Mouse (Mus musculus): ENCODE measurements around the gene Iscu.

Iscu gene

DNA sequence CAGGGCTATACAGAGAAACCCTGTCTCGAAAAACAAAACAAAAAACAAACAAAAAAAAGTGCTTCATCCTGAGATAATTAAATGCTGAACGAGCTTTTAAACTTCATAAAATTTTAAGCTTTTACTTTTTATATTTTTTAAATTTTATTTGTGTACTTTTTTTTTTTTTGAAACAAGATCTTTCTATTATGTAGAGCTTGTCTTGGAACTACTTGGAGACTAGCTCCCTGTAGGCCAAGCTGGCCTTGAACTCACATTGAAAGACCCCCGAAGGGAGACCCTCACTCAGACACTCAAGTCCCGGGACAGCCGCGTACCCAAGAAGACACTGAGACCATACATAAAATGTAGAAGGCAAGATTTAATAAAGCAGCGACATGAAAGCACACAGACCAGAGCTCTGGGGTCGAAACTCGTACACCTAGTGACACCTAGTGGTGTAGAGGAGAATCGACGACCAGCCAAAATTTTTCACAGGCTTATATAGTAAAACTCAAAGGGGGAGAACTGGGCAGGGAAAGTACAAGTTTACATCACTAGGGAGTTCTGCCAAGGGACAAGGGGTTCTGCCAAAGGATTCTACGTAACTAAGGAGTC is 39.4 kb downstream of the Iscu start:
- in situ Hi-C loops (cut with MboI; ENCODE audit: low sequenced_read_pairs) = loop anchor here (5.0 to 25.0 kb wide), 2 partner anchors 35 to 450 kb away; partner anchors contain the start of gene Aym1

DNA sequence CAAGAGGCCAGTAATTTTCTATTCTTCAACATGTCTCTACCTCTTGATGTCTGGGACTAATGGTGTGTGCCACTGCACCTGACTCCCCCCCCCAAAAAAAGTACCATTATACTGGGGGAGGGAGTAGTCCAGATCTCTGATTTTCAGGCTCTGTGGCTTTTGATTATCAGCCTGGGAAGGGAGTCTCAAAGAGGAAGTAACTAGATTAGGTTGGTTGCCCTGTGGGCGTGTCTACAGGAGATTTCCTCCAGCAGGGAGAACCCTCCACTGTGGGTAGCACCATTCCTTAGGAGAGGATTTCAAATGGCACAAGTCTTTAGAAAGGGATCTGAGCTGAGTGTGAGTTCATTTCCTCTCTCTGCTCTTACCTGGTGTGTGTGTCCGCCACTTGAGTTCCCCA is 40.1 kb downstream of the Iscu start:
- in situ Hi-C loops (cut with MboI; ENCODE audit: low sequenced_read_pairs) = loop anchor here (5.0 to 25.0 kb wide), 2 partner anchors 35 to 450 kb away; partner anchors contain the start of gene Aym1

DNA sequence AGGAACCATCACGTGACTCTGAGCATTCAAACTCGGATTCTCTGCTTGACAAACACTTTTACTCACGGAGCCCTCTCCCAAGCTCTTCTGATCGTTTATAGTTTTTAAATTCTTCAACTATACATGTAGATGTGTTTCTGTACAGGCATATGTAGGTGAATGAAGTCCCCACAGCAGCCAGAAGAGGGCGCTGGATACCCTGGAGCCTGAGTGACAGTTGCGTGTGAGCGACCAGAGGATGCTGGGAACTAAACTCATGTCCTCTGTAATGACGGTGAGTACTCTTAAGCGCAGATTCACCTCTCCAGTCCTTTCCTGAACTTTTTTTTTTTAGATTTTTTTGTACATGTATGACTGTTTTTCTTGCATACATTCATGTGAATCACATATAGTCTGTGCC is 41.1 kb downstream of the Iscu start:
- in situ Hi-C loops (cut with MboI; ENCODE audit: low sequenced_read_pairs) = loop anchor here (5.0 to 25.0 kb wide), 2 partner anchors 36 to 451 kb away; partner anchors contain the start of gene Aym1

DNA sequence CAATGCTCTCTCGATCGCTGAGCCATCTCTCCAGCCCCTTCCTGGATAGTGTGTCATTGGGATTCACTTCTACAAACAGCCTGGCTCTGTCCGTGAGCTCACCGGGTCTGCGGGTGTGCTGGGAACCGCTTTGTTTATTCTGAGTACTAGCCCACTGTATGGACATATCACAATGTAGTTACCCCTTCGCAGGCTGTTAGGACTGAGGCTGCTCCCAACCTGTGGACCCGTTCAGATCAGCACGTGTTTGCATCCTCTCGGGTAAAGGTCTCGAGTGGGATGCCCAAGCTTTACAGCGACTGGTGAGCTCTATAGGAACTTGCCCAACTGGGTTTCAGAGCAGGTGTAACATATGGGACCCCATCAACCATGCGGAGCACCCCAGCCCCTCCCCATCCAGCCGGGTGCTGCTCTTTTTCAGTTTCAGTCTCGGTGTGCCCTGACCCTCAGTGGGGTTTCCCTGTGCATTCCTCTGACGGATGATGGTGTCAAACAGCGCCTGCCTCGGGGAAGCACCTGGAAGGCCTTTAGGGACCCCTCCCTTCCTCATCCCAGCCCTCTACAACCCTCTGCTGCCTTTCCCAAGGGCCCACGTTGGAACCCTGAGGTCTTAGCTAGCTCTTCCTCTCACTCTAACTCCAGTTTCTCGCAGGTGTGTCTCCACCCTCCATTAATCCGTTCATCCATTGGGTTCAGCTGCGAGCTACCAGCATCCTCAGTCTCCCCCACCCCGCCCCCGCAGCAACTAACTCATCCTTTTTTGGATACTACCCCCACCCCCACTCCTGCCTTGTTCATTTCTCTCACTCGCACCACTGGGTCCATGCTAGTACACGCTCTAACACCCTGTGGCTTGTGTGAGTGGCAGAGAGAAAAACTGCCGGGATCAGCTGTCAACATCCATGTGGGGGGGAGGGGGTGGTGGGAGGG is 41.8 kb downstream of the Iscu start:
- in situ Hi-C loops (cut with MboI; ENCODE audit: low sequenced_read_pairs) = loop anchor here (5.0 to 25.0 kb wide), 2 partner anchors 37 to 452 kb away; partner anchors contain the start of gene Aym1

DNA sequence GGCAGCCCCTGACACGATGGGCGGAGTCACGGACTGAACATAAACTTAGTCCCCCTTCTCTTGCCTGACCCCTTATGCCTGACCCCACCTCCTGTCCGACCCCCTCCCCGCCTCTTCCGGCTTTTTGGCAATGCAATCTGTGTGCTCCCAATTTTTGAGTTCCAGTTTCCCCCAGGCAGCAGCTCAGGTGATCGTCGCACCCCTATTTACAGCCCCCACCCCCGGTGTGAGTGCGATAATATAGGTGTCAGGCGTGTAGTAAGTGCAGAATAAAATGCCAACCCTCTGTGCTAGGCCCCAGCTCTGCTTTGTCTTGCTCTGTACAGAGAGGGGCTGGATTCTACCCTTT is 42.5 kb downstream of the Iscu start:
- in situ Hi-C loops (cut with MboI; ENCODE audit: low sequenced_read_pairs) = loop anchor here (25.0 kb wide), 1 partner anchor 453 kb away; the partner anchor contains the start of gene Aym1

DNA sequence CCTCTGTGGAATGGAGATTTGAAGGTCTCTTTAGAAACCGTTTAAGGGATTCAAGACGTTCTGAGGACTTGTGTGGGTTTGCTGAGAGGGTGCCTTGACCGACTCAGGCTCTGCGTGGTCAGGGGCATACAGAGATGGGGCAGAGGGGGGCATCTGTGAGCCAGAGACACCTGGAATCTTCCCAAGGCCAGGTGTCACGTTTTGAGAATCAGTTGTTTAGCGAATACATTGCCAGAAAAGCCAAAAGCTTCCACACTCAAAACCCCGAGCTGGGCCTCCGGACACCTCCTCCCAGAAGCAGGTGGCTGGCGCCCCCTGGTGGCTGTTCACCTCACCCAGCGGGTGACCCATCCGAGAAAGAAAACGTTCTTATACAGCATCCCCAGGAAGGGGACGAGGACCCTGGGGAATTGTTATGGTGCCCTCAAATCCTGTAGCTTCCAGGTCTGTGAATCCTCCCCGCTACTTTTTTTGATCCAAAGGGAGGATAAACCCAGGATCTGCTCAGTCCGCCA is 43.1 kb downstream of the Iscu start:
- in situ Hi-C loops (cut with MboI; ENCODE audit: low sequenced_read_pairs) = loop anchor here (25.0 kb wide), 1 partner anchor 453 kb away; the partner anchor contains the start of gene Aym1

DNA sequence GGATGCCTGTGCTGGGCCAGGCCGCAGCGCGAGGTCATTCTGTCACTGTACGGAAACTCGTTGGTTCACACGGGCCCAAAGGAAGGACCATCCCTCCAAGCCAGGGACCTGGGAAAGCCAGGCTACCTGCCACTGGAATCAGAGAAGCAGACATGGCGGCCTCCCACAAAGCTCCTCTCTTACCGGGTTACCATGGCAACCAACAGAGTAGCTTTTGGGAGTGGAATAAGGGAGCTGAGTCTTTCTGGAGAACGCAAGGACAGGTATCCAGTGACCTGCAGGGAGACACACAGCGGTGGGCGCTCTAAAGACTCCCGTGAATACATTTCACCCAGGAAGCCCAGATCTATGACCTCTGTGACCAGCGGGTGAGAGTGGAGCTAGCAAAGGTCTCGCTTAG is 46.0 kb downstream of the Iscu start:
- in situ Hi-C loops (cut with MboI; ENCODE audit: low sequenced_read_pairs) = loop anchor here (25.0 kb wide), 1 partner anchor 456 kb away; the partner anchor contains the start of gene Aym1

DNA sequence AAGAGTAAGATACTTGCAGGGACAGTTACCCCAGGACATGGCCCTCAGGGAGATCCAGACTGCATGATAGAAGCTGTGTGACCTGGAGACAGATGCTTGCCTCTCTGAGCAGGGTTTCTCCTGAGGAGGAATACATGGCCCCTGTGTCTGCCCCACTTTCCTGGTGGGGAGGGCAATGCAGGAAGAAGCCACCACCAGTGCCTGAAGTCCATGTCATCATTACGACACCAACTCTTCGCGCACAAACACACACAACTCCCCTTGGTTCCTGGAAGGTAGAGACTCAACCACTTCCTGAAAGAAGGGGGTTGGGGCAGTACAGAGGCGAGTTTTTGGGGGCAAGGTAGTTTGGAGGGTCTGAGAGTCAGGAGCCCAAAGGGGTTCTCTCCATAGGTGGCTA is 51.7 kb downstream of the Iscu start:
- in situ Hi-C loops (cut with MboI; ENCODE audit: low sequenced_read_pairs) = loop anchor here (25.0 kb wide), 1 partner anchor 462 kb away; the partner anchor contains the start of gene Aym1

DNA sequence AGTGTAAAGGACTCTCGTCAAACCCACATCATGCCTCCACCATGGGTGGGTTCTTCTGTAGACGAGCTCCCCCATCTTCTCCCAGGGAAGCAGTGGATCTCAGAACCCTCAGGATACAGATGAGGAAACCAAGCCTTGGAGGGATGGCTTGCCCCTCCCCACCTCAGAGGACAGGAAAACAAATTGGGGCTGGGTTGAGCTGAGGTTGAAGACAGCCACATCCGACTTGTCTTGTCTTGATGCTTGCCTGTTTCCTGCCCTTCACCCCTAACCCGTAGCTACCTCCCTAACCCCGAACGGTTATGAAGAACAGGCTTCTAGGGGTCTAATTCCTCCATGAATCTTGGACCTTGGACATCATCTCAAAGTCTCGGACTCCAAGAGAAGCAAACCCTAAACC is 53.0 kb downstream of the Iscu start:
- in situ Hi-C loops (cut with MboI; ENCODE audit: low sequenced_read_pairs) = loop anchor here (25.0 kb wide), 1 partner anchor 238 kb away; no protein-coding TSS in a partner anchor

DNA sequence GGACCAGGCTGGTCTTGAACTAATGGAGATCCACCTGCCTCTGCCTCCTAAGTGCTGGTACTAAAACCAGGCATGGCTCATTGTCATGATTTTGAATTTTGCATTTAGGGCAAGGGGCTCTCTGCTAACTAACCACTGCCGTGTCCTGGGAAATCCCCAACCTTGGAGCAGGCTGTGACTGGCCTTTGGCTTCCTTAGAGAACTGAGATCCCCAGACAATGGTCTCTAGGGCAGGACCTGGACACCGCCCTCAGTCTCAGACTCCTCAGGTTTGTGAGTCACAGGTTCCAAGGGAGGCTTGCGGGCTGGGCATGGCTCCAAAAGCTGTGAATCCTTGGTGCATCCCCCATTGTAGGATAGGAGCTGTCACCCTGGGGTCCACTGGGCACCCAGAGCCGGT is 54.1 kb downstream of the Iscu start:
- in situ Hi-C loops (cut with MboI; ENCODE audit: low sequenced_read_pairs) = loop anchor here (25.0 kb wide), 1 partner anchor 239 kb away; no protein-coding TSS in a partner anchor

Measured in CH12F3 (cell line).